Mouse (Mus musculus) macrophage (primary cell): Measurements from ENCODE around the gene Eif4e2. TPM values are rescaled to one million over a fixed set of nuclear protein-coding genes. Genes with fewer than 3 reads are reported as not detected.

ENCODE experiments used
- H3K27ac ChIP-seq: fragments of 350-480 bp; formaldehyde crosslinking; 2 replicates; pipeline ENCODE4 v1.9.0; 2021
- H3K36me3 ChIP-seq: fragments of 350-480 bp; formaldehyde crosslinking; 2 replicates; pipeline ENCODE4 v1.9.0; 2021; ENCODE audit errors: inconsistent target
- H3K4me3 ChIP-seq: fragments of 350-480 bp; formaldehyde crosslinking; 2 replicates; pipeline ENCODE4 v1.9.0; 2021; ENCODE audit errors: inconsistent target
- H3K79me2 ChIP-seq: fragments of 350-480 bp; formaldehyde crosslinking; 2 replicates; pipeline ENCODE4 v1.9.0; 2021; ENCODE audit errors: inconsistent target
- WGBS: methylation state at CpG from one replicate; pipeline ENCODE4 v1.1.7; 2026; ENCODE audit warnings: inconsistent platforms; ENCODE audit not compliant: missing documents; 5-methylcytosine and 5-hydroxymethylcytosine counted together
- polyA plus RNA-seq: library from polyadenylated mRNA; stranded (reverse); fragments of 250-400 nt; gene quantifications from 3 replicates; pipeline ENCODE4 v1.2.4, GENCODE M21; 2018; ENCODE audit warnings: inconsistent platforms

The Eif4e2 gene
- polyA plus RNA-seq, 1 experiment from 2014 or later = 143 TPM

- no peak overlapping the region for H3K4me3 ChIP-seq
- H3K27ac ChIP-seq = no peak overlapping the region
- 24% methylated on average over 12 of the region's 12 CpGs for WGBS
- H3K36me3 ChIP-seq = no peaks in the 10 kb centered on the region
- H3K79me2 ChIP-seq = no peaks in the 10 kb centered on the region
Observed at GRCm38 (mm10) chr1:87263796-87264133, 50.1 kb downstream of the Eif4e2 start.

- H3K27ac ChIP-seq = no peak within 1 kb of the TSS
- 2% methylated on average over 69 of the region's 70 CpGs for WGBS
- no peaks in the 10 kb centered on the region for H3K79me2 ChIP-seq
- H3K4me3 ChIP-seq = no peak within 1 kb of the TSS
- H3K36me3 ChIP-seq = no peaks in the 10 kb centered on the region
Observed at GRCm38 (mm10) chr1:87264134-87265006, 50.7 kb downstream of the Eif4e2 start, which contains the start of gene Efhd1. Gene Efhd1 (plus strand): TSS chr1:87264363.

GRCm38 (mm10) chr1:87265200-87265599 lies 51.5 kb downstream of the Eif4e2 start:
- H3K4me3 ChIP-seq = no peak overlapping the region
- no peak overlapping the region for H3K27ac ChIP-seq
- no peaks in the 10 kb centered on the region for H3K36me3 ChIP-seq
- WGBS = 5% methylated on average over 13 of the region's 13 CpGs
- no peaks in the 10 kb centered on the region for H3K79me2 ChIP-seq

GRCm38 (mm10) chr1:87266296-87267090 lies 52.8 kb downstream of the Eif4e2 start:
- H3K4me3 ChIP-seq = no peak overlapping the region
- H3K27ac ChIP-seq = no peak overlapping the region
- H3K36me3 ChIP-seq = no peaks in the 10 kb centered on the region
- 51% methylated on average over 8 of the region's 8 CpGs for WGBS
- H3K79me2 ChIP-seq = no peaks in the 10 kb centered on the region

- no peaks in the 10 kb centered on the region for H3K79me2 ChIP-seq
- no peak overlapping the region for H3K4me3 ChIP-seq
- no peak overlapping the region for H3K27ac ChIP-seq
- 80% methylated on average over 3 of the region's 3 CpGs for WGBS
- no peaks in the 10 kb centered on the region for H3K36me3 ChIP-seq
Observed at GRCm38 (mm10) chr1:87270204-87270603, 56.5 kb downstream of the Eif4e2 start.

GRCm38 (mm10) chr1:87270641-87271467 lies 57.1 kb downstream of the Eif4e2 start:
- WGBS = 63% methylated on average over 19 of the region's 20 CpGs
- no peaks in the 10 kb centered on the region for H3K36me3 ChIP-seq
- H3K79me2 ChIP-seq = no peaks in the 10 kb centered on the region
- H3K27ac ChIP-seq = no peak overlapping the region
- H3K4me3 ChIP-seq = no peak overlapping the region

GRCm38 (mm10) chr1:87271596-87271995 lies 57.9 kb downstream of the Eif4e2 start:
- 94% methylated on average over 1 of the region's 1 CpGs for WGBS

GRCm38 (mm10) chr1:87272462-87272861 lies 58.7 kb downstream of the Eif4e2 start:
- H3K4me3 ChIP-seq = no peak overlapping the region
- 93% methylated on average over 3 of the region's 3 CpGs for WGBS
- H3K27ac ChIP-seq = no peak overlapping the region

More at GRCm38 (mm10) chr1:87271596-87271995, 57.9 kb downstream of the Eif4e2 start:
- no peak overlapping the region for H3K27ac ChIP-seq
- H3K79me2 ChIP-seq = no peaks in the 10 kb centered on the region
- H3K36me3 ChIP-seq = no peaks in the 10 kb centered on the region
- H3K4me3 ChIP-seq = no peak overlapping the region

GRCm38 (mm10) chr1:87273514-87273942 lies 59.8 kb downstream of the Eif4e2 start:
- WGBS = 90% methylated on average over 3 of the region's 3 CpGs
- H3K79me2 ChIP-seq = no peaks in the 10 kb centered on the region
- no peaks in the 10 kb centered on the region for H3K36me3 ChIP-seq
- no peak overlapping the region for H3K27ac ChIP-seq
- H3K4me3 ChIP-seq = no peak overlapping the region

More at GRCm38 (mm10) chr1:87272462-87272861, 58.7 kb downstream of the Eif4e2 start:
- Histone ChIP-seq H3K79me2 (no peaks in the 10 kb centered on the region), H3K36me3 (no peaks in the 10 kb centered on the region)

GRCm38 (mm10) chr1:87274134-87274533 lies 60.4 kb downstream of the Eif4e2 start:
- no peak overlapping the region for H3K27ac ChIP-seq
- 95% methylated on average over 4 of the region's 4 CpGs for WGBS
- no peaks in the 10 kb centered on the region for H3K36me3 ChIP-seq
- no peaks in the 10 kb centered on the region for H3K79me2 ChIP-seq
- H3K4me3 ChIP-seq = no peak overlapping the region

GRCm38 (mm10) chr1:87275151-87275550 lies 61.4 kb downstream of the Eif4e2 start:
- 97% methylated on average over 12 of the region's 12 CpGs for WGBS
- Histone ChIP-seq H3K4me3 (no peak overlapping the region), H3K79me2 (no peaks in the 10 kb centered on the region), H3K27ac (no peak overlapping the region), H3K36me3 (no peaks in the 10 kb centered on the region)

GRCm38 (mm10) chr1:87276056-87276455 lies 62.3 kb downstream of the Eif4e2 start:
- 95% methylated on average over 2 of the region's 2 CpGs for WGBS
- Histone ChIP-seq H3K79me2 (no peaks in the 10 kb centered on the region), H3K36me3 (no peaks in the 10 kb centered on the region), H3K27ac (no peak overlapping the region), H3K4me3 (no peak overlapping the region)

GRCm38 (mm10) chr1:87280281-87280680 lies 66.6 kb downstream of the Eif4e2 start:
- WGBS = 56% methylated on average over 5 of the region's 5 CpGs
- Histone ChIP-seq H3K4me3 (no peak overlapping the region), H3K27ac (no peak overlapping the region), H3K36me3 (no peaks in the 10 kb centered on the region), H3K79me2 (no peaks in the 10 kb centered on the region)
